Mouse (Mus musculus): Measurements from ENCODE around the gene Stk24.

Stk24 gene

GRCm38 (mm10) chr14:121259332-121259731 is 120.5 kb downstream of the Stk24 start:
- DNase-seq: no peak

- DNase-seq: no peak
These were observed 122.9 kb downstream of the Stk24 start for GRCm38 (mm10) chr14:121256896-121257295.

GRCm38 (mm10) chr14:121255469-121255868 is 124.3 kb downstream of the Stk24 start:
- DNase-seq: no peak

- no peak for DNase-seq
These were observed 124.9 kb downstream of the Stk24 start for GRCm38 (mm10) chr14:121254869-121255268.

DNA sequence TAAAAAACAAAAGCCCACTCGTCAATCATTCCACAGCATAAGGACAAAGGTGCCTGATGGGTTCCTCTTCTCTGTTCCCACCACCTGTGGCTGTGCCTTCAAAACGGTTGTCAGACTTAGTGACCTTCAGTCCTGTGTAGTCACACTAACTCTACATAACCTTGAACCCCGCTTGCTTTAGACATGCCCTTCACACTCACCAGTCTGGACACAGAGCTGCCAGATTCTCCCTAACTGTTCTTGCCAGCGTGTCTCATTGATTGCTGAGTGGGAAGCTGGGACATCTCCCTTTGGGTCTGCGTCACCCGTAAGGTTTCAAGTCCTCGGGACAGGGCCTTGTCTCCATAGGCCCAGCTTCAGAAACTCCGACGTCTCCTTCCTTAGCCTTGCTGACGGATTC is 127.3 kb downstream of the Stk24 start:
- DNase-seq: no peak

GRCm38 (mm10) chr14:121251708-121252107 is 128.1 kb downstream of the Stk24 start:
- no peak for DNase-seq

GRCm38 (mm10) chr14:121251099-121251498 is 128.7 kb downstream of the Stk24 start:
- DNase-seq: no peak

DNA sequence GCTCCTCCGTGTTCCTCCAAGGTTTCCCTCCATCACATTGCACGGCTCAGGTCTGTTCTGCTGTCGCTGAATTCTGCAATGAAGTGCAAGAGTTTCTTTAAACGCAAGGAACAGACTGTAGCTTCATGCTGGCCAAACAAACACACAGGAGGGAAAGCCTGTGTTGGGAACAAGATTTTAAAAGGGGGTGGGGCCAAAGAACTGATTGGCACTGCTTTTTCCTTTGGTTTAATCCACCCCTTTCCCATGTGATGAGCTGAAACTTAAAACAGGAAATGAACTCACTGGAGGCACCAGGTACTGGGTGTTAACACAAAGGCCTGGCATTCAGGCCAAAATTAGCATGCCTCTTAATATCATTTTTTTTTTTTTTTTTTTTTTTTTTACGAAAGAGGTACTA is 131.5 kb downstream of the Stk24 start:
- DNase-seq: no peak

DNA sequence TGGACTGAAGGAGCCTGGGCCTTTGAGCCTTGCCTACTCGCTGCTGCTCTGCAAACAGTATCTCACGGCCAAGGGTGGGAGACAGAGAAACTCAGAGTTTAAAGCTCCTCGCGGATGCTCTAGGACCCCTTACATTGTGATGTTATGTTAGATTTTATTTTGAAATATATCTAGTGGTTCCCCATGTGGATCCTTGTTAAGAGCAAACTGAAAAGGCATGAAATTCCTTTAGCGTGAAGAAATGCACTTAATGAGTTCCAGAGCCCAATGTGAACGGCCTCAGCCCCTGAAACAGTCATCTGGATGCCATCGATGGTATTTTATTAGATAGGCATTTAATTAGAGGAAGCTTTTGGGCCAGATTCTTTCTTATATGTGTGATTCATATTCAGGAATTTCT is 132.5 kb downstream of the Stk24 start:
- DNase-seq: no peak

DNA sequence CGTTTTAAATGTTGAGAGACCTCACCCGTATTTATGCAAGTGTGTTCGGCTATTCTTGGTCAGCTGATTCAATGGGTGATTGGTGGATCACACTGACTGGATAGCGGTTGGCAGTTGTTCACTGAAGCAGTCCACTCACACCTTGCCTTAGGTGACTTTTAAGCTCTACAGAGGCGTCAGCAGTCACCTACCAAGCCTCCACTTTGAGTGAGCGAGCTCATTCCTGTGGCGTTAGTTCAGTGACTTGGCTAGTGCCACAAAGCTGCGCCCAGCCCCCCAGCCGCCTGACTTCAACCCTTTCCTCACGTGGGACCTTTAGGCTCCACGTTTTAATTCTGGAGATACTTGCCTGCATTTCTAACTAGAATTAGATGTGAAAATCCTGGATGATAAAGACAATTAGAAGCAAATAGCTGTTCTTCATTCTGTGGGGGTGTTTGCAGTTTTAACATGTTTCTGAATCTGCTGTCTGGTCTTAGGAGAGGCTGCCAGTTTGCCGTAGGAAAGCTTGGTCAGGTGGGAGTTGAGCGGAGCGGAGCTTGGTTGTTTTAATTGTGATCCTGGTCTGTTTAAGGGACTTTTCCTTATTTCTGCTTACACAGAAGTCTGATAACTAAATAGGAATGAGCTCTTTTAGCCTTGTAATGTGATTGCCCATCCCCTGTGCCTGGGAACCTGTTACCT is 133.6 kb downstream of the Stk24 start:
- DNase-seq: no peak

- DNase-seq: no peak
These were observed 135.7 kb downstream of the Stk24 start for GRCm38 (mm10) chr14:121244104-121244503.

DNA sequence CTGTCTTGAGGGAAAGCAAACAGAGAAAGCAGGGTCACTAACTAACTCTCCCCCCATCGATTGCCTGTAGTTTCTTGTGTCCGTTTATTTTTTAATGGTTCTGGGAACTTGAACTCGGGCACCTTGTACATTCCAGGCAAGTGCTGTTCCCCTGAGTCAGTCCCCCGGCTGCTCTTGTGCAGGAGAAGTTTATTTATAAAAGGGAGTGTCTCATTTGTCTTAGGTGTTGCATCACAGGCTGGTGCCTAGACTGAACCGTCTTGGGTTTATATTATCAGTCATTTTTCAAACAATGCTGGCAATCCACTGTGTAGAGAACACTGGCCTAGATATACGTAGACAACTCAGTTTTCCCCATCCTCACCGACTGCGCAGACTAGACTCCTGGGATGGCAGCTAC is 140.4 kb downstream of the Stk24 start:
- DNase-seq: no peak

- no peak for DNase-seq
These were observed 141.1 kb downstream of the Stk24 start for GRCm38 (mm10) chr14:121238727-121239126.

DNA sequence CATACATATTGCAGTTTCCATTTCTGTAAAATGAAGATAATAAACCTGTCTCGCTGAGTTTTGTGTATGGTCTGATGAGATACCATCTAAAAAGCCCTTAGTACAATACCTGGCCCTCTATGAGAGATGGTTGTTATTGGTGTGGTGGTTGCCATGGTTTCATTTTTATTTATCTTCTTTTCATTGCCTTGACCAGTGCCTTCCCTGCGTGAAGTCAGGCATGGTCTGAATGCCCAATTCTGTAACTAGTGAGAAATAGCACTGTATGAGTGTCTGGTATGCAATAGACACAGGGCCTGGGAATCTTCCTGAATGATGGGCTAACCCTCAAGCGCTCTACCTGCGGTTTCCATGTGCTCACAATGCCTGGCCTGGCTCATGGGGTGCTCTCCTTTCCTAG is 143.1 kb downstream of the Stk24 start:
- no peak for DNase-seq
